Mouse (Mus musculus) lung, embryonic 16.5 days (tissue): ENCODE data around the gene Prr3. TPM values are rescaled to one million over a fixed set of nuclear protein-coding genes. Genes with fewer than 3 reads are reported as not detected.
"Not testable (repeated sequence)": the region's sequence is repeated elsewhere in the genome, so short reads cannot be mapped to it uniquely, and the experiment has no call there.

Experiments used
- ATAC-seq: fragments of 200-750 bp; cut with Nextera tagmentation; 2 replicates; pipeline ENCODE4 v1.8.0; 2017; ENCODE audit warnings: low read depth, mild to moderate bottlenecking, moderate library complexity
- H3K27ac ChIP-seq: fragments of 300-500 bp; sonication (generic); 2 replicates; pipeline ENCODE4 v1.5.1; 2014; ENCODE audit warnings: mild to moderate bottlenecking, control low read depth, low read length
- H3K27me3 ChIP-seq: fragments of 300-500 bp; sonication (generic); 2 replicates; pipeline ENCODE4 v1.6.1; 2014; ENCODE audit warnings: low read depth, low read length, mixed read lengths; ENCODE audit not compliant: control insufficient read depth, insufficient read depth
- H3K36me3 ChIP-seq: fragments of 300-500 bp; sonication (generic); 2 replicates; pipeline ENCODE4 v1.6.1; 2014; ENCODE audit warnings: low read length; ENCODE audit not compliant: control insufficient read depth, insufficient read depth
- H3K4me1 ChIP-seq: fragments of 300-500 bp; sonication (generic); replicated peaks from 2 replicates; pipeline ENCODE4 v1.6.1; 2014; ENCODE audit warnings: low read length, mixed read lengths; ENCODE audit not compliant: control insufficient read depth, insufficient read depth
- H3K4me2 ChIP-seq: fragments of 300-500 bp; sonication (generic); 2 replicates; pipeline ENCODE4 v1.6.1; 2014; ENCODE audit warnings: low read depth, low read length, control low read depth
- H3K4me3 ChIP-seq: fragments of 300-500 bp; sonication (generic); 2 replicates; pipeline ENCODE4 v1.5.1; 2014; ENCODE audit warnings: mild to moderate bottlenecking, low read length, control low read depth
- H3K9ac ChIP-seq: fragments of 300-500 bp; sonication (generic); 2 replicates; pipeline ENCODE4 v1.6.1; 2014; ENCODE audit warnings: low read length, control low read depth
- H3K9me3 ChIP-seq: fragments of 300-500 bp; sonication (generic); 2 replicates; pipeline ENCODE4 v1.6.1; 2016; ENCODE audit warnings: low read length; ENCODE audit not compliant: control insufficient read depth
- WGBS: fragments of 180-500 bp; shearing (Covaris S2); extraction: QIAGEN DNeasy Blood & Tissue Kit; methylation state at CpG from one replicate; pipeline ENCODE4 v1.1.7; 2014; 5-methylcytosine and 5-hydroxymethylcytosine counted together
- polyA plus RNA-seq: library from polyadenylated mRNA; unstranded; fragments of >200 nt; fragmentation: Nextera tagmentation; extraction: Ambion mirVana; gene quantifications from 2 replicates; pipeline ENCODE4 v1.2.1, GENCODE M21; 2015

Gene Prr3
- polyA plus RNA-seq, 1 experiment from 2014 or later = 27.5 TPM

GRCm38 (mm10) chr17:35958533-35959223 is 21.4 kb downstream of the Prr3 start:
- H3K9ac ChIP-seq = no peak overlapping the region
- no peaks in the 10 kb centered on the region for H3K9me3 ChIP-seq
- no peak overlapping the region for H3K27ac ChIP-seq
- H3K4me1 ChIP-seq = no peaks in the 10 kb centered on the region
- H3K4me2 ChIP-seq = no peak overlapping the region
- H3K27me3 ChIP-seq = no peaks in the 10 kb centered on the region
- peaks cover 58% of the 10 kb centered on the region for H3K36me3 ChIP-seq
- H3K4me3 ChIP-seq = no peak overlapping the region
- no peak for ATAC-seq
- 94% methylated on average over 15 of the region's 15 CpGs for WGBS

DNA sequence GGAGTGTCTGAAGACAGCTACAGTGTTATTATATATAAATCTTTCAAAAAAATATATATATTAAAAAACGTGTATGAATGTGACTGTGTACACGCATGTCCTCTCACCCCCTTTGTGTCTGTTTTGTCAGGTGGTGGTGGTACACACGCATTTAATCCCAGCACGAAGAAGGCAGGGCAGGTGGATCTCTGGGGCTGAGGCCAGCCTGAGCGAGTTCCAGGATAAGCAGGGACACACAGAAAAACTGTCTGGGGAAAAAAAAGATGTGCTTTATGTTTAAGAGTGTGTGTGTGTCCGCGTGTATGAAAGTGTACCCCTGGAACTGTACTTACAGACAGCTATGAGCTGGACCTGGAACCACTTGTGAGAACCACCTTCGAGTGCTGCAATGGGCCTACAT is 25.4 kb downstream of the Prr3 start:
- Histone ChIP-seq H3K9ac (no peak overlapping the region), H3K27ac (no peak overlapping the region), H3K27me3 (no peaks in the 10 kb centered on the region), H3K36me3 (peaks cover 28% of the 10 kb centered on the region), H3K4me2 (no peak overlapping the region), H3K4me1 (no peaks in the 10 kb centered on the region), H3K9me3 (no peaks in the 10 kb centered on the region), H3K4me3 (no peak overlapping the region)
- ATAC-seq = no peak
- 75% methylated on average over 8 of the region's 8 CpGs for WGBS

DNA sequence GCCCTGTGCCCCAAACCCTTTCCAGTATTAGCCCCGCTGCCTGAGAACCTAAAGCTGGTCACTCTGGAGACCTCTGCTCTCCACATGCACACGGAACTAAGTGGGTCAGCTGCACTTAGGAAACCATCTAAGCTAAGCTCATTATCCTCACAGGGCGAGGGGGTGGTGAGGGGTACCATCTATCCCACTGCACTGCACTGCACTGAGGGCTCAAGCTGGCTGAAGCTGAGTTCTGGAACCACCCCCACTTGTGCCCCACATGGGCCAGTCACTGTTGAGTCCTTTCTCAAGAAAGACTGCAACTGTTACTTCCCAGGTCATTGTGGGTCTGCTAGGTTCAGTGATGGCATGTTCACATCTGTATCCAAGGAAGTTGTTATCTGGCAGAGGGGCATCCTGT is 27.5 kb downstream of the Prr3 start:
- WGBS = 67% methylated on average over 1 of the region's 3 CpGs
- not testable (repeated sequence) for H3K4me1 ChIP-seq, H3K4me2 ChIP-seq, H3K27ac ChIP-seq, H3K4me3 ChIP-seq, H3K9me3 ChIP-seq, H3K27me3 ChIP-seq, H3K9ac ChIP-seq, H3K36me3 ChIP-seq
- ATAC-seq = 0 out of 2 replicates have a peak, but pooled peaks have one; percentile 31

DNA sequence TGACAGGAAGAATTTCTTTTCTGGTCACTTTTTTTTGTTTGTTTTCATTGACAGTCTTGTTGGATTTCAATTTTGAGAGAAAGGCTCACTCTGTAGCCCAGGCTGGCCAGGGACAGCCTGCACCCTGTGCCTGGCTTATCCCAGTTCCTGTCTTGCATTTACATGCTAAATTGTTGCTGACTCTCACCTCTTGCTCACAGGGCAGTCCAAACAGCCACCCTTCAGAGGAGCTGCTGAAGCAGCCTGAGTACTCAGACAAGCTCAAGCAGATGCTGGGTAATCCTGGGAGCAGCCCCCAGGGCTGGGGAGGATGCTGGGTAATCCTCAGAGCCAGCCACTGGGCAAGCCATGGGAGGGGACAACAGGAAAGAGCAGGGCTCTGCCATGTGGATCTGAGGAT is 29.1 kb downstream of the Prr3 start:
- H3K4me3 ChIP-seq, H3K4me2 ChIP-seq, H3K36me3 ChIP-seq, ATAC-seq, H3K27me3 ChIP-seq, H3K9me3 ChIP-seq, H3K4me1 ChIP-seq, H3K27ac ChIP-seq, H3K9ac ChIP-seq: not testable (repeated sequence)

GRCm38 (mm10) chr17:35939941-35940340 is 40.1 kb downstream of the Prr3 start:
- no peaks in the 10 kb centered on the region for H3K27me3 ChIP-seq
- no peak overlapping the region for H3K4me3 ChIP-seq
- no peak overlapping the region for H3K9ac ChIP-seq
- H3K9me3 ChIP-seq = 0 out of 2 replicates have a peak, but pooled peaks cover 2% of the 10 kb centered on the region
- H3K36me3 ChIP-seq = no peaks in the 10 kb centered on the region
- H3K4me1 ChIP-seq = no peaks in the 10 kb centered on the region
- H3K4me2 ChIP-seq = no peak overlapping the region
- WGBS = 67% methylated on average over 1 of the region's 1 CpGs
- H3K27ac ChIP-seq = no peak overlapping the region
- no peak for ATAC-seq

GRCm38 (mm10) chr17:35939108-35939507 is 40.9 kb downstream of the Prr3 start:
- H3K4me2 ChIP-seq = no peak overlapping the region
- no peak overlapping the region for H3K9ac ChIP-seq
- no peak for ATAC-seq
- no peak overlapping the region for H3K4me3 ChIP-seq
- H3K27me3 ChIP-seq = no peaks in the 10 kb centered on the region
- WGBS = 46% methylated on average over 2 of the region's 2 CpGs
- no peaks in the 10 kb centered on the region for H3K36me3 ChIP-seq
- no peaks in the 10 kb centered on the region for H3K4me1 ChIP-seq
- no peak overlapping the region for H3K27ac ChIP-seq
- 0 out of 2 replicates have a peak, but pooled peaks cover 2% of the 10 kb centered on the region for H3K9me3 ChIP-seq

GRCm38 (mm10) chr17:35937700-35938348 is 42.2 kb downstream of the Prr3 start:
- Histone ChIP-seq H3K9ac (no peak overlapping the region), H3K27me3 (no peaks in the 10 kb centered on the region), H3K36me3 (no peaks in the 10 kb centered on the region), H3K4me2 (no peak overlapping the region), H3K4me3 (no peak overlapping the region), H3K27ac (no peak overlapping the region), H3K9me3 (0 out of 2 replicates have a peak, but pooled peaks cover 2% of the 10 kb centered on the region), H3K4me1 (no peaks in the 10 kb centered on the region)
- 39% methylated on average over 2 of the region's 2 CpGs for WGBS
- ATAC-seq = peak; percentile 65

DNA sequence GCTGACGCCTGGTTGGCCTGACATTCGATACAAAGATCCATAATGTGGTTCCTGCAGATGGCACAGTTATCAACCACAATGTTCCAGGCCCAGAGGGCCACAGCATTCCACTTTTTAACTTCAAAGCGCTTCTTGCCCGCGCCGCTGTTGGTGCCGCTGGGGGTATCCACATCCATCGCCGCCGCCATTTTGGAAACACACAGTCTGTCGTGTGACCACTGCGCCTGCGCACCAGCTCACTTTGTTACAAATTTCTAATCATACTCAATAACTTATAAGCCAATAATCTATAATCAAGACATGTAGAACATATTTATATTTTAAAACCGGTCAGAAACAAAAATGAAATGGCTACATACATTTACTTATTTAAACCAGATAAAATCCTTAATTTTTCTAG is 44.3 kb downstream of the Prr3 start:
- H3K36me3 ChIP-seq, H3K4me2 ChIP-seq, H3K4me3 ChIP-seq, ATAC-seq, H3K9me3 ChIP-seq, H3K9ac ChIP-seq, H3K4me1 ChIP-seq, H3K27me3 ChIP-seq, H3K27ac ChIP-seq: not testable (repeated sequence)
- 86% methylated on average over 14 of the region's 14 CpGs for WGBS

DNA sequence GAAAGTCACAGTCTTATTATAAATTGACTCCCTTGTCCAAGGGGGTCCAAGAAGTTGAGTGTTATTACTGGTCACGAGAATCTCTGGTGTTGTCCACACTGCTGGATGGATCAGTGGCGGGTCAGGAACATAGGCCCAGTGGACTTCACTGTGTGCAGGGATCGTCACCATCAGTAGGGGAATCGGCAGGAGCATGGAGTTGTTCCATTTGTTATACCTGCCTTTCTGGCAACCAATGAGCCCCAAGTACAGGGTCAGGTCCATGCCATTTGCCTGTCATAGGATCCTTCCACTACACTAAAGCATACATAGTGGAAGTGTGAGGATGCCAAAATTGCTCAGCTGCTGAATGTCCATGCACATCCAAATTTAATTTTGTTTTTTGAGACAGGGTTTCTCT is 47.4 kb downstream of the Prr3 start:
- Histone ChIP-seq H3K4me1 (no peaks in the 10 kb centered on the region), H3K27ac (no peak overlapping the region), H3K27me3 (no peaks in the 10 kb centered on the region), H3K4me3 (no peak overlapping the region), H3K4me2 (no peak overlapping the region), H3K9me3 (no peaks in the 10 kb centered on the region), H3K9ac (no peak overlapping the region), H3K36me3 (peaks cover 29% of the 10 kb centered on the region)
- ATAC-seq = no peak
- WGBS = 87% methylated on average over 4 of the region's 4 CpGs
